Comparison of ENCODE assay signal across 21 mouse cellular contexts in genomic region chr17:5679315-5679714, GRCm38 (mm10).
DNase-seq lines count a peak whose midpoint lies in the region; ATAC-seq and TF ChIP-seq lines count a peak whose summit lies in the region.
"Had no signal": no experiment of that assay in that cellular context is flagged by ENCODE, and none has a peak within 500 bp of the region (broad histone marks: within the 10 kb centered on the region; RNA-seq: fewer than 3 reads in every experiment).

No protein-coding gene starts in this region.

- no peak for ATAC-seq in hindbrain, embryonic 13.5 days (ENCODE audit: low FRiP score)
- ATAC-seq in hindbrain, embryonic 16.5 days = no peak
- ATAC-seq in kidney, postnatal 0 days (replicated peaks; ENCODE audit: low FRiP score, low read depth) = 0 out of 2 replicates have a peak, but pooled peaks have one; percentile 49
- no peak for ATAC-seq in CD4-positive, CD25-positive, alpha-beta regulatory T cell, adult 4 months
- ATAC-seq: activated CD4-positive, CD25-positive, alpha-beta regulatory T cell, adult 4 months; forebrain, embryonic 16.5 days had no signal

- 0 out of 2 replicates have a peak, but pooled peaks cover 6% of the 10 kb centered on the region for H3K4me1 ChIP-seq in hindbrain, embryonic 13.5 days (replicated peaks)
- H3K4me1 ChIP-seq in hindbrain, embryonic 16.5 days (ENCODE audit: control insufficient read depth, insufficient read depth, low read depth, low read length) = no peaks in the 10 kb centered on the region
- no peaks in the 10 kb centered on the region for H3K4me1 ChIP-seq in kidney, postnatal 0 days (replicated peaks; ENCODE audit: insufficient read depth, low read length)

- no peak overlapping the region for H3K4me2 ChIP-seq in hindbrain, embryonic 13.5 days
- no peak overlapping the region for H3K4me2 ChIP-seq in hindbrain, embryonic 16.5 days (ENCODE audit: low read length)
- H3K4me2 ChIP-seq in kidney, postnatal 0 days (ENCODE audit: low read length) = no peak overlapping the region
- H3K4me2 ChIP-seq: embryonic facial prominence, embryonic 12.5 days; forebrain, embryonic 12.5 days; heart, embryonic 12.5 days; hindbrain, embryonic 14.5 days had no signal

- H3K4me3 ChIP-seq in hindbrain, embryonic 13.5 days = no peak overlapping the region
- no peak overlapping the region for H3K4me3 ChIP-seq in hindbrain, embryonic 16.5 days (ENCODE audit: low read length)
- H3K4me3 ChIP-seq in kidney, postnatal 0 days (replicated peaks; ENCODE audit: low read depth, low read length) = no peak overlapping the region
- H3K4me3 ChIP-seq: embryonic facial prominence, embryonic 12.5 days; forebrain, embryonic 12.5 days; heart, embryonic 12.5 days had no signal

- H3K27ac ChIP-seq in hindbrain, embryonic 13.5 days = 0 out of 2 replicates have a peak overlapping the region, but pooled peaks have one; percentile 20
- H3K27ac ChIP-seq in hindbrain, embryonic 16.5 days (ENCODE audit: low read depth, low read length) = no peak overlapping the region
- H3K27ac ChIP-seq in kidney, postnatal 0 days = no peak overlapping the region
- H3K27ac ChIP-seq: embryonic facial prominence, embryonic 12.5 days; forebrain, embryonic 12.5 days; hindbrain, embryonic 14.5 days had no signal

- no peak overlapping the region for H3K9ac ChIP-seq in hindbrain, embryonic 13.5 days
- H3K9ac ChIP-seq in hindbrain, embryonic 16.5 days (ENCODE audit: low read depth, low read length) = no peak overlapping the region
- no peak overlapping the region for H3K9ac ChIP-seq in kidney, postnatal 0 days (ENCODE audit: low read depth, low read length)
- H3K9ac ChIP-seq: embryonic facial prominence, embryonic 12.5 days; forebrain, embryonic 12.5 days; heart, embryonic 12.5 days; hindbrain, embryonic 14.5 days had no signal

- H3K36me3 ChIP-seq in hindbrain, embryonic 13.5 days = no peaks in the 10 kb centered on the region
- H3K36me3 ChIP-seq in hindbrain, embryonic 16.5 days (ENCODE audit: control insufficient read depth, insufficient read depth, low read length) = no peaks in the 10 kb centered on the region
- H3K36me3 ChIP-seq in kidney, postnatal 0 days (ENCODE audit: insufficient read depth, low read length) = no peaks in the 10 kb centered on the region
- H3K36me3 ChIP-seq: embryonic facial prominence, embryonic 12.5 days; forebrain, embryonic 12.5 days; heart, embryonic 12.5 days had no signal

- TF ChIP-seq CTCF in kidney, postnatal 0 days (IDR thresholded peaks at IDR 0.05; ENCODE audit: low read depth) = no peak; the same call in 1 of the 2 replicates

- peak; percentile 30 for DNase-seq in embryo, embryonic 10.5 days (ENCODE audit: low spot score)
- DNase-seq in embryo, embryonic 10 days (ENCODE audit: low spot score) = no peak
- DNase-seq in kidney, postnatal 0 days (ENCODE audit: low spot score) = peak; percentile 84
- DNase-seq in kidney, adult 18-20 months = no peak
- peak; percentile 54 for DNase-seq in retina, postnatal 1 day
- DNase-seq: adrenal gland, postnatal 14 days; B cell, adult 2 months; cerebellum, adult 18-20 months; cerebellum, adult 9-11 months; cerebellum, postnatal 36 days; embryo, embryonic 11 days; gastrocnemius, postnatal 14 days had no signal

- WGBS in hindbrain, embryonic 13.5 days = 25% methylated on average over 1 of the region's 1 CpGs
- 21% methylated on average over 1 of the region's 1 CpGs for WGBS in hindbrain, embryonic 16.5 days
- WGBS in kidney, postnatal 0 days = 15% methylated on average over 1 of the region's 1 CpGs

- no peaks in the 10 kb centered on the region for H3K27me3 ChIP-seq in hindbrain, embryonic 13.5 days
- H3K27me3 ChIP-seq in hindbrain, embryonic 16.5 days (replicated peaks; ENCODE audit: control insufficient read depth, insufficient read depth, low read length) = no peaks in the 10 kb centered on the region
- no peaks in the 10 kb centered on the region for H3K27me3 ChIP-seq in kidney, postnatal 0 days (ENCODE audit: insufficient read depth, low read length)
- H3K27me3 ChIP-seq: embryonic facial prominence, embryonic 12.5 days; forebrain, embryonic 12.5 days; heart, embryonic 12.5 days had no signal

- no peaks in the 10 kb centered on the region for H3K9me3 ChIP-seq in hindbrain, embryonic 13.5 days
- H3K9me3 ChIP-seq in hindbrain, embryonic 16.5 days (ENCODE audit: control insufficient read depth, low read length) = peaks cover 3% of the 10 kb centered on the region; the same call in 1 of the 2 replicates
- no peaks in the 10 kb centered on the region for H3K9me3 ChIP-seq in kidney, postnatal 0 days (replicated peaks; ENCODE audit: low read length)
- H3K9me3 ChIP-seq: embryonic facial prominence, embryonic 12.5 days; forebrain, embryonic 12.5 days; heart, embryonic 12.5 days had no signal

Comparison
In these comparisons a context has a peak if more than half of its experiments do, and no peak if none do; other contexts are left out.
1. DNase-seq: peak in embryo, embryonic 10.5 days (single experiment), kidney, postnatal 0 days (single experiment) and retina, postnatal 1 day (single experiment); none in embryo, embryonic 10 days (single experiment) and kidney, adult 18-20 months (single experiment).